Mouse (Mus musculus) bone marrow macrophage, adult 2 months (primary cell): ENCODE data around the gene Ralb.

Experiments used
- CTCF ChIP-seq: IDR thresholded peaks from 2 replicates; pipeline ENCODE4 v1.5.1; 2012; ENCODE audit warnings: low read depth, mild to moderate bottlenecking, low read length, moderate library complexity
- POLR2A ChIP-seq: IDR thresholded peaks from 2 replicates; pipeline ENCODE4 v1.6.1; 2012; ENCODE audit warnings: mild to moderate bottlenecking, low read depth, low read length, borderline replicate concordance

DNA sequence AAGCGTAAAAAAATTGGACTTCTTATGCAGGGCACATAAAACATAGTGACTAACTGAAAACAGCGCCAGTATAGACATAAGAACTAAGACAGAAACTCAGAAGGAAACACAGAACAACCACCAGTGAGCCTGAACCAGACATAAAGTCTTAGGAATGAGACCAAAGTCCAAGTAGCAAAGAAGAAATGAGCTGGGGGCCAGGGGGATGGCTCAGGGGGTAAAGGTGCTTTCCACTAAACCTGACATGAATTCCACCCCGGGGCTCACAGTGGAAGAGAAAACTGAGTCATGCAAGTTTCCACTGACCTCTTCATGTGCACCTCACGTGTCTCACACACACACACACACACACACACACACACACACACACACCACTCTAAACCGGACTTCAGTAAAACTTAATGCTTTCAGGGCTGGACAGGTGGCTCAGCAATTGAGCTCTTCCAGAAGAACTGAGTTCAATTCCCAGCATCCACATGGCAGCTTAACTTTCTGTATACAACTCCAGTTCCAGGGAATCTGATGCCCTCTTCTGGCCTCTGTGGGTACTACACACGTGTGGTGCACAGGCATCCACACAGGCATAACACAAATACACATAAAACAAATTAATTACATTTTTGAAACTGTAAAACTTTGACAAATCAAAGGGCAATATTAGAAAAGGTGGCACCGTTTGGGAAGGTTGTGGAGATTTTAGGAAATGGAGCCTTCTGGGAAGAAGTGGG lies 23.2 kb downstream of the Ralb start:
- TF ChIP-seq CTCF (no peak), POLR2A (no peak)
